10 mouse cellular contexts compared by ENCODE assay signal in genomic region chr17:28000851-28001250, GRCm38 (mm10).
DNase-seq lines count a peak whose midpoint lies in the region; ATAC-seq and TF ChIP-seq lines count a peak whose summit lies in the region.
"Had no signal": no experiment of that assay in that cellular context is flagged by ENCODE, and none has a peak within 500 bp of the region (broad histone marks: within the 10 kb centered on the region; RNA-seq: fewer than 3 reads in every experiment).

No protein-coding gene starts in this region.

- H3K4me1 ChIP-seq in ES-Bruce4 (ENCODE audit: control insufficient read depth, insufficient read depth, low read length) = peaks cover 23% of the 10 kb centered on the region
- H3K4me1 ChIP-seq in hindbrain, embryonic 13.5 days (replicated peaks) = peaks cover 27% of the 10 kb centered on the region

- TF ChIP-seq POLR2A in ES-Bruce4 (IDR thresholded peaks at IDR 0.05; ENCODE audit: insufficient read depth, low read length) = no peak

- no peak overlapping the region for H3K4me3 ChIP-seq in layer of hippocampus, adult 2 months
- no peak overlapping the region for H3K4me3 ChIP-seq in ES-Bruce4 (ENCODE audit: low read depth, low read length)
- no peak overlapping the region for H3K4me3 ChIP-seq in hindbrain, embryonic 13.5 days
- H3K4me3 ChIP-seq: stomach, embryonic 15.5 days had no signal

- H3K4me2 ChIP-seq in hindbrain, embryonic 13.5 days = no peak overlapping the region
- H3K4me2 ChIP-seq: stomach, embryonic 15.5 days had no signal

- peak overlapping the region; percentile 85 for H3K27ac ChIP-seq in layer of hippocampus, adult 2 months
- H3K27ac ChIP-seq in ES-Bruce4 (ENCODE audit: insufficient read depth, low read length) = peak overlapping the region; percentile 81
- peak overlapping the region; percentile 67; the same call in 1 of the 2 replicates for H3K27ac ChIP-seq in hindbrain, embryonic 13.5 days

- TF ChIP-seq EP300 in ES-Bruce4 (IDR thresholded peaks at IDR 0.05; ENCODE audit: insufficient read depth, low read depth, low read length) = peak; percentile 95

- H3K9ac ChIP-seq in ES-Bruce4 (ENCODE audit: low read depth, poor library complexity, severe bottlenecking) = no peak overlapping the region
- no peak overlapping the region for H3K9ac ChIP-seq in hindbrain, embryonic 13.5 days
- H3K9ac ChIP-seq: stomach, embryonic 15.5 days had no signal

- 40% methylated on average over 1 of the region's 1 CpGs for WGBS in hindbrain, embryonic 13.5 days

- no peak for TF ChIP-seq CTCF in layer of hippocampus, adult 2 months (conservative IDR thresholded peaks at IDR 0.05)
- no peak for TF ChIP-seq CTCF in ES-Bruce4 (IDR thresholded peaks at IDR 0.05; ENCODE audit: low read depth, low read length)

- no peaks in the 10 kb centered on the region for H3K9me3 ChIP-seq in ES-Bruce4 (replicated peaks; ENCODE audit: control insufficient read depth, insufficient read depth, low read length, poor library complexity, severe bottlenecking)
- H3K9me3 ChIP-seq in hindbrain, embryonic 13.5 days = no peaks in the 10 kb centered on the region
- H3K9me3 ChIP-seq: stomach, embryonic 15.5 days had no signal

- H3K27me3 ChIP-seq in ES-Bruce4 (ENCODE audit: control insufficient read depth, insufficient read depth, low read length, poor library complexity, severe bottlenecking) = no peaks in the 10 kb centered on the region
- no peaks in the 10 kb centered on the region for H3K27me3 ChIP-seq in hindbrain, embryonic 13.5 days
- H3K27me3 ChIP-seq: stomach, embryonic 15.5 days had no signal

- ATAC-seq in hindbrain, embryonic 13.5 days (ENCODE audit: low FRiP score) = no peak

- no peaks in the 10 kb centered on the region for H3K36me3 ChIP-seq in ES-Bruce4 (ENCODE audit: control insufficient read depth, insufficient read depth, low read length, poor library complexity, severe bottlenecking)
- peaks cover 41% of the 10 kb centered on the region for H3K36me3 ChIP-seq in hindbrain, embryonic 13.5 days

- peak; percentile 38 for DNase-seq in adrenal gland, adult 2 months
- no peak for DNase-seq in adrenal gland, adult 18-20 months (ENCODE audit: low spot score in 2 of 2)
- no peak for DNase-seq in layer of hippocampus, adult 2 months (ENCODE audit: low spot score in 2 of 2)
- no peak for DNase-seq in layer of hippocampus, postnatal 36 days
- DNase-seq in frontal cortex, postnatal 10 days (ENCODE audit: low spot score in 2 of 2) = no peak
- DNase-seq in frontal cortex, postnatal 25 days (ENCODE audit: low spot score in 2 of 2) = no peak
- DNase-seq: right cerebral cortex, postnatal 14 days had no signal
